Mouse (Mus musculus): ENCODE measurements around the gene Six2.

GRCm38 (mm10) chr17:85688236-85688910, at the start of gene Six2:
- TF ChIP-seq CTCF (IDR thresholded peaks at IDR 0.05; ENCODE audit: control insufficient read depth, insufficient read depth, insufficient replicate concordance, low read depth, low read length) (no peak), POLR2A (IDR thresholded peaks at IDR 0.05; ENCODE audit: control insufficient read depth, low read depth, low read length) (no peak)

Measured in testis, adult 2 months (tissue).